Mouse (Mus musculus) small intestine, adult 2 months (tissue): ENCODE measurements around the gene Ttc28. TPM values are rescaled to one million over a fixed set of nuclear protein-coding genes. Genes with fewer than 3 reads are reported as not detected.

Experiments used
- H3K27ac ChIP-seq: fragments of 200-500 bp; 2 replicates; pipeline ENCODE4 v1.5.1; 2012; ENCODE audit warnings: low read depth, low read length, control low read depth, inconsistent platforms; ENCODE audit not compliant: insufficient read depth
- H3K27me3 ChIP-seq: fragments of 200-500 bp; 2 replicates; pipeline ENCODE4 v1.6.1; 2012; ENCODE audit warnings: mild to moderate bottlenecking, moderate library complexity, low read length, inconsistent platforms; ENCODE audit not compliant: control insufficient read depth, insufficient read depth
- H3K36me3 ChIP-seq: fragments of 200-500 bp; 2 replicates; pipeline ENCODE4 v1.6.1; 2012; ENCODE audit warnings: mild to moderate bottlenecking, low read length, control low read depth, inconsistent platforms; ENCODE audit not compliant: control insufficient read depth, insufficient read depth
- H3K4me1 ChIP-seq: fragments of 200-500 bp; 2 replicates; pipeline ENCODE4 v1.6.1; 2012; ENCODE audit warnings: low read length, inconsistent platforms, mixed read lengths; ENCODE audit not compliant: control insufficient read depth, insufficient read depth, insufficient read length
- H3K4me3 ChIP-seq: fragments of 200-500 bp; 2 replicates; pipeline ENCODE4 v1.5.1; 2012; ENCODE audit warnings: low read depth, mild to moderate bottlenecking, control low read depth, inconsistent platforms, low read length, moderate library complexity
- CTCF ChIP-seq: fragments of 200-500 bp; IDR thresholded peaks from 2 replicates; pipeline ENCODE4 v1.5.1; 2012; ENCODE audit warnings: low read depth, mild to moderate bottlenecking, control low read depth, inconsistent platforms, low read length, moderate library complexity, mixed read lengths; ENCODE audit not compliant: insufficient replicate concordance, insufficient read length; ENCODE audit errors: extremely low read depth
- POLR2A ChIP-seq: fragments of 200-500 bp; IDR thresholded peaks from 2 replicates; pipeline ENCODE4 v1.6.1; 2012; ENCODE audit warnings: low read depth, mild to moderate bottlenecking, control low read depth, inconsistent platforms, low read length, moderate library complexity
- WGBS: fragments of 180-500 bp; shearing (Covaris S2); methylation state at CpG from one replicate; pipeline ENCODE4 v1.1.7; 2018; 5-methylcytosine and 5-hydroxymethylcytosine counted together
- polyA plus RNA-seq: library from polyadenylated mRNA; depleted of rRNA; stranded (reverse); fragments of >200 nt; gene quantifications from 2 replicates; pipeline ENCODE4 v1.2.3, GENCODE M21; 2012

Ttc28 gene
- polyA plus RNA-seq, 1 experiment = 3.2 TPM

DNA sequence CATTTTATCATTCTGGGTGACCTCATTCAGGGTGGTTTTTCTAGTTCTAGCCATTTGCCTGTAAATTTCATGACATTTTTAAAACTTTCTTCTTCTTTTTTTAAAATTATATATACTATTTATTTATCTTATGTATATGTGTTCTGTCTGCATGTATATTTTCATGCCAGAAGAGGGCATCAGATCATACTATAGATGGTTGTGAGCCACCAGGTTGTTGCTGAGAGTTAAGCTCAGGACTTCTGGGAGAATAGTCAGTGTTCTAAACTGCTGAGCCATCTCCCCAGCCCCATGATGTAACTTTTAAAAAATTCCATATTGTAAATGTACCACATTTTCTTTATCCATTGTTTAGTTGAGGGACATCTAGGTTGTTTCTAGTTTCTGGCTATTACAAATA, 29.3 kb downstream of the Ttc28 start:
- Histone ChIP-seq H3K27me3 (no peaks in the 10 kb centered on the region), H3K27ac (no peak overlapping the region), H3K4me1 (no peaks in the 10 kb centered on the region), H3K36me3 (no peaks in the 10 kb centered on the region), H3K4me3 (no peak overlapping the region)
- no peak for TF ChIP-seq POLR2A
- no peak for TF ChIP-seq CTCF

GRCm38 (mm10) chr5:110909955-110910589, 30.5 kb downstream of the Ttc28 start:
- 67% methylated on average over 4 of the region's 4 CpGs for WGBS
- no peak overlapping the region for H3K4me3 ChIP-seq
- TF ChIP-seq POLR2A (no peak), CTCF (no peak)

DNA sequence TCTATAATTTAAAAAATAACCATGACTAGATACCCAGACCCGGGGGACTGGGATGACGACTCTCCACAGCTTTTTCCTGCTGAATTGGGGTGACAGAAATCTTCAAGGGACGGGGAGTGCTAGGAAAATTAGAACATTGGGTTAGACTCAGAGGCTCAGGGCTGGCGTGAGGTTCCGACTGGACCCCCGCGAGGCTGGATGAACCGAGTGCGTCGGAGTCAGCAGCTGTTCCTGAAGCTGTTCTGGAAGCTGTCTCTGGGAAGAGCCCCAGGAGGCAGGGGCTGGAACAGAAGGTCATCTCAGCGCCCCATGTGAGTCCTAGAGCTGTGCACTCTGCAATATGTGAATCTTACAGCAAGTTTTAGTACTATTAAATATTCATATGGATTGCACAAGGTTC, 35.3 kb downstream of the Ttc28 start:
- no peak overlapping the region for H3K27ac ChIP-seq
- 85% methylated on average over 11 of the region's 11 CpGs for WGBS
- TF ChIP-seq CTCF (no peak), POLR2A (no peak)
- no peaks in the 10 kb centered on the region for H3K27me3 ChIP-seq
- H3K4me1 ChIP-seq = no peaks in the 10 kb centered on the region
- H3K36me3 ChIP-seq = no peaks in the 10 kb centered on the region
- no peak overlapping the region for H3K4me3 ChIP-seq

More at GRCm38 (mm10) chr5:110909955-110910589, 30.5 kb downstream of the Ttc28 start:
- no peaks in the 10 kb centered on the region for H3K4me1 ChIP-seq
- no peak overlapping the region for H3K27ac ChIP-seq
- H3K27me3 ChIP-seq = no peaks in the 10 kb centered on the region
- no peaks in the 10 kb centered on the region for H3K36me3 ChIP-seq

- Histone ChIP-seq H3K4me3 (no peak overlapping the region), H3K27me3 (no peaks in the 10 kb centered on the region), H3K27ac (no peak overlapping the region), H3K36me3 (no peaks in the 10 kb centered on the region), H3K4me1 (no peaks in the 10 kb centered on the region)
- no peak for TF ChIP-seq POLR2A
- TF ChIP-seq CTCF = no peak
- 84% methylated on average over 3 of the region's 3 CpGs for WGBS
These were observed 36.6 kb downstream of the Ttc28 start for GRCm38 (mm10) chr5:110916241-110916640.

- Histone ChIP-seq H3K4me3 (no peak overlapping the region), H3K4me1 (no peaks in the 10 kb centered on the region; the same call in 1 of the 2 replicates), H3K27me3 (no peaks in the 10 kb centered on the region), H3K27ac (no peak overlapping the region), H3K36me3 (no peaks in the 10 kb centered on the region)
- TF ChIP-seq POLR2A (no peak), CTCF (no peak)
- 80% methylated on average over 4 of the region's 4 CpGs for WGBS
These were observed 39.9 kb downstream of the Ttc28 start for GRCm38 (mm10) chr5:110919541-110919940.

- 10% methylated on average over 1 of the region's 1 CpGs for WGBS
- no peaks in the 10 kb centered on the region for H3K27me3 ChIP-seq
- no peak overlapping the region for H3K4me3 ChIP-seq
- TF ChIP-seq CTCF (no peak), POLR2A (no peak)
- no peak overlapping the region for H3K27ac ChIP-seq
- no peaks in the 10 kb centered on the region; the same call in 1 of the 2 replicates for H3K4me1 ChIP-seq
- no peaks in the 10 kb centered on the region for H3K36me3 ChIP-seq
These were observed 43.7 kb downstream of the Ttc28 start for GRCm38 (mm10) chr5:110923336-110923735.

DNA sequence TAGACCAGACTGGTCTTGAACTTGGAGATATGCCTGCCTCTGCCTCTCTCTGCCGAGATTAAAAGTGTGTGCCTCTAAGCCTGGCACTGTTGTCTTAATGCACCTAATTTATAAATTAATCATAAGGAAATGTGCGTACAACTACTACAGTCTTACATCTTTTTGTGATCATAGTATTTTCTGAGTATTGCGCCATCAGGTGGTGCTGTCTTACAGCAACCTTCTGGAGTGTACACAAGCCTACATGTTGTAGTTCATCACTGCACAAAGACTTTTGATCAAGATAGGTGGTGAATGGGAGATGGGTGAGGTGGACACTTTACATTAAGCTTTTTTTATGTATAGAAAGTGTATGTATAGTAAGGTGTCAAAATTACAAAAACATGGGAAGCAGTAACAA, 45.0 kb downstream of the Ttc28 start:
- Histone ChIP-seq H3K27me3 (no peaks in the 10 kb centered on the region), H3K4me3 (no peak overlapping the region)
- 86% methylated on average over 3 of the region's 3 CpGs for WGBS

More for the DNA sequence above, 45.0 kb downstream of the Ttc28 start:
- H3K36me3 ChIP-seq = no peaks in the 10 kb centered on the region
- TF ChIP-seq POLR2A (no peak), CTCF (no peak)
- H3K4me1 ChIP-seq = no peaks in the 10 kb centered on the region; the same call in 1 of the 2 replicates
- no peak overlapping the region for H3K27ac ChIP-seq
